Mouse (Mus musculus): Measurements from ENCODE around the gene Daam1.

DNA sequence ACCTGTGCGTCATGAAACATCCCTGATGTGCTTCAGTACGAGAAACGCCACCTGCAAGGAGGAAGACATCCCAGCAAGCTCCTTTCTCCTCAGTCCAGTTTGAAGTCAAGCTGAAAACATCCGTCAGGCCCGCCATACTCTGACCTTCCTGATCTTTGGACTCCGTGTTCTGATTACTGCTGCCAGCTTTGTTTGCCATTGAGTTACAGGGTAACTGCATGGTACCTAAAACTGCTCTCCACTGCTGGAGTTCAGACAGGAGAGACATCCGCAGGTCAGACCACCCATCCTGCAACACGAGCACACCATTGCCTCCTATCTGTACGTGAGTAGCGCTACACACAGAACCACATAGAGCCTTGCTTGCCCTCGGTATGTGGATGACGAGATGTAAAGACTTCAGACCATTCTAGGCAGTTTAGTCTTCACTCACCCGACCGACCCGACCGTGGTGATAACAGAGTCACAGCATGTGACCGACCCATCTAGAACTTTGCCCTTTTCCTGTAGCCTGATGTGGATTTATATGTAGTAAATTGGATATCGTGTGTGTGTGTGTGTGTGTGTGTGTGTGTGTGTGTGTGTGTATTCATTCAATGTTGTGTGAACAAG is 161.8 kb downstream of the Daam1 start:
- no peak for TF ChIP-seq POLR2A (IDR thresholded peaks at IDR 0.05; ENCODE audit: extremely low read depth, insufficient read depth, low read length)
- no peak for TF ChIP-seq CTCF (IDR thresholded peaks at IDR 0.05; ENCODE audit: extremely low read depth, insufficient read depth, low read length)

All from cortical plate, adult 2 months (tissue).